Mouse (Mus musculus) erythroblast, embryonic 14.5 days (primary cell): ENCODE data around the gene Mta1. TPM values are rescaled to one million over a fixed set of nuclear protein-coding genes. Genes with fewer than 3 reads are reported as not detected.
A peak's percentile ranks its signal among the peaks of the same experiment; 100 is the strongest.

Source experiments
- H3K27me3 ChIP-seq: 2 replicates; pipeline ENCODE4 v1.6.1; 2012; ENCODE audit warnings: inconsistent platforms; ENCODE audit not compliant: control insufficient read depth
- H3K36me3 ChIP-seq: 2 replicates; pipeline ENCODE4 v1.6.1; 2012; ENCODE audit warnings: mild to moderate bottlenecking, inconsistent platforms; ENCODE audit not compliant: control insufficient read depth
- H3K4me1 ChIP-seq: 2 replicates; pipeline ENCODE4 v1.6.1; 2012; ENCODE audit warnings: inconsistent platforms; ENCODE audit not compliant: control insufficient read depth
- H3K4me3 ChIP-seq: replicated peaks from 2 replicates; pipeline ENCODE3; 2012; ENCODE audit warnings: moderate library complexity, mild to moderate bottlenecking, inconsistent platforms
- H3K9me3 ChIP-seq: 2 replicates; pipeline ENCODE4 v1.6.1; 2012; ENCODE audit warnings: low read length, inconsistent platforms, mixed read lengths; ENCODE audit not compliant: control insufficient read depth
- GATA1 ChIP-seq: IDR thresholded peaks from 2 replicates; pipeline ENCODE4 v1.6.1; 2012; ENCODE audit warnings: low read length, inconsistent platforms, mixed read lengths
- TAL1 ChIP-seq: IDR thresholded peaks from 3 replicates; pipeline ENCODE4 v1.6.1; 2012; ENCODE audit warnings: low read length, inconsistent platforms, mixed read lengths
- polyA plus RNA-seq: library from polyadenylated mRNA; stranded (reverse); fragments of >175 nt; gene quantifications from 2 replicates; pipeline ENCODE4 v1.2.3, GENCODE M21; 2012

Mta1 gene
- polyA plus RNA-seq, 1 experiment, result 18.5 TPM

DNA sequence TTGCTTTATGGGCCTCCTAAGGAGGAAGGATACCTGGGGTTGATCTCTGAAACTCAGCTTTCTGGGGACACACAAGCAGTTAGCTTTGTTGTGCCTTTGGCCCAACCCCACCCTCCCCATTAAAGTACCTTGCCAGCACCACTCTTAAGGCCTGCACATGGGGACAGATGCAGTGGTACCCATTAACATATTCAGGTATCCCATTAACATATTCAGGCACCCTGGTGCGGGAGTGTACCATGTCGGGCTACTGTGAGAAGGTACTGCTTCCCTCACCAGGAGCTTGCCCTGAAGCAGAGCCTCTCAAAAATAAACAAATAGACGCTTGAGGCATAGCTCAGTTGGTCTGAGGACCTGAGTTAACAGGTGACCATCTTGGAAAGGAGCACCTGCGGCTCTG is 10.1 kb upstream of the Mta1 start:
- Histone ChIP-seq H3K4me1 (no peaks in the 10 kb centered on the region), H3K9me3 (no peaks in the 10 kb centered on the region), H3K36me3 (no peaks in the 10 kb centered on the region), H3K27me3 (peaks cover 23% of the 10 kb centered on the region), H3K4me3 (no peak overlapping the region)
- no peak for TF ChIP-seq TAL1
- no peak for TF ChIP-seq GATA1

GRCm38 (mm10) chr12:113089107-113089506 is 9.0 kb upstream of the Mta1 start:
- Histone ChIP-seq H3K36me3 (no peaks in the 10 kb centered on the region), H3K9me3 (no peaks in the 10 kb centered on the region)

DNA sequence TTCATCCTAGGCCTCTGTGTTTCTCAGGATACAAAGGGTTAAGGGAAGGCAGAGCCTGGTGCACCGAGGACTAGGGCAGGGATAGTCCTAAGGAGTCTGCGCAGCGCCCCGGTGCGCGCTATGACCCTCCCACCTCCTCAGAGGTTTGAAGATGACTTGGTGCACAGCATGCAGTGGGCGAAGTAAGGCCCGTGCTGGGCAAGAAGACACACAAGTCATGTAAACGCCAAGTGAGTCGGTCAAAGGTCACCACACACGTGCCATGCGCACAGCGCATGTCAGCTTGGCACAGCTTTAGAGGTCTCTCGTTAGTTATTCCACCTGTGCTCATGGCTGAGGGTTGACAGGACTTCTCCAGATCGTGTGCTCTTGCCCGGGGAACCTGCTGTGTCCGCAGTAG is 8.0 kb upstream of the Mta1 start:
- no peaks in the 10 kb centered on the region; the same call in 1 of the 2 replicates for H3K4me1 ChIP-seq
- no peak for TF ChIP-seq GATA1
- no peak for TF ChIP-seq TAL1
- H3K9me3 ChIP-seq, result no peaks in the 10 kb centered on the region
- no peaks in the 10 kb centered on the region for H3K36me3 ChIP-seq
- H3K4me3 ChIP-seq, result no peak overlapping the region
- H3K27me3 ChIP-seq, result peaks cover 16% of the 10 kb centered on the region

More at GRCm38 (mm10) chr12:113089107-113089506, 9.0 kb upstream of the Mta1 start:
- Histone ChIP-seq H3K4me1 (no peaks in the 10 kb centered on the region), H3K27me3 (peaks cover 15% of the 10 kb centered on the region), H3K4me3 (no peak overlapping the region)
- TF ChIP-seq GATA1 (no peak), TAL1 (no peak)

GRCm38 (mm10) chr12:113097040-113097439 is 1.0 kb upstream of the Mta1 start:
- H3K9me3 ChIP-seq, result no peaks in the 10 kb centered on the region
- H3K36me3 ChIP-seq, result peaks cover 21% of the 10 kb centered on the region
- H3K27me3 ChIP-seq, result peaks cover 11% of the 10 kb centered on the region
- TF ChIP-seq TAL1, result no peak
- no peak for TF ChIP-seq GATA1
- H3K4me3 ChIP-seq, result no peak overlapping the region
- H3K4me1 ChIP-seq, result peaks cover 41% of the 10 kb centered on the region

DNA sequence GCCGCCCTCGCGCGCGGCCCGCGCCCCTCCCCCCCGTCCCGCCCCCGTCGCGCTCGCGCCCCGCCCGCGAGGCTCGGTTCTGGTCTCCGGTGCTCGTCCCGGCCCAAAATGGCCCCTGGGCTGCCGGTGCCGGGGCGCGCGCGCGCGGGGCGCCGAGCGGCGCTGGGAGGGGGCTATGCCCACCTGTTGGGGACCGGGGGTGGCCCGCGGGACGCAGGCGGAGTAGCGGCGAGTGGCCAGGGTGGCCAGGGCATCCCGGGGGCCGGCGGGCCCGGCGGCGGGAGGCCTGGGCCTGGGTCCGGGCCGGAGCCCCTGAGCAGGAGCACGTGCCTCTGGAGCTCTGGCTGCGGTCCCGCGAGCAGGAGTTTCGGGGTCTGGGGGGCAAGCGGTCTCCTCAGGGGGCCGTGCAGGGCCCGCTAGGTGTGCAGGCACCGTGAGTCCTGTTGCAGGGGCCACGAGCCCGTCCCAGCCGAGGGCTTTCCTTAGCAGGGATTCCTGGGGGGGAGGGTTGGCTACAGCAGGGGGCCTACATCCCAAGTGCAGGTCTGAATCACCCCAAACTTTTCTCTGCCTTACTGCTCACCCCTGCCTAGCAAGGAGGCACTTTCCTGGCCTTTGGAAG is 563 bp downstream of the Mta1 start:
- peaks cover 56% of the 10 kb centered on the region for H3K4me1 ChIP-seq
- peak overlapping the region; percentile 86 for H3K4me3 ChIP-seq
- peaks cover 11% of the 10 kb centered on the region for H3K27me3 ChIP-seq
- TF ChIP-seq GATA1, result no peak
- TF ChIP-seq TAL1, result no peak
- H3K36me3 ChIP-seq, result peaks cover 32% of the 10 kb centered on the region
- no peaks in the 10 kb centered on the region for H3K9me3 ChIP-seq

DNA sequence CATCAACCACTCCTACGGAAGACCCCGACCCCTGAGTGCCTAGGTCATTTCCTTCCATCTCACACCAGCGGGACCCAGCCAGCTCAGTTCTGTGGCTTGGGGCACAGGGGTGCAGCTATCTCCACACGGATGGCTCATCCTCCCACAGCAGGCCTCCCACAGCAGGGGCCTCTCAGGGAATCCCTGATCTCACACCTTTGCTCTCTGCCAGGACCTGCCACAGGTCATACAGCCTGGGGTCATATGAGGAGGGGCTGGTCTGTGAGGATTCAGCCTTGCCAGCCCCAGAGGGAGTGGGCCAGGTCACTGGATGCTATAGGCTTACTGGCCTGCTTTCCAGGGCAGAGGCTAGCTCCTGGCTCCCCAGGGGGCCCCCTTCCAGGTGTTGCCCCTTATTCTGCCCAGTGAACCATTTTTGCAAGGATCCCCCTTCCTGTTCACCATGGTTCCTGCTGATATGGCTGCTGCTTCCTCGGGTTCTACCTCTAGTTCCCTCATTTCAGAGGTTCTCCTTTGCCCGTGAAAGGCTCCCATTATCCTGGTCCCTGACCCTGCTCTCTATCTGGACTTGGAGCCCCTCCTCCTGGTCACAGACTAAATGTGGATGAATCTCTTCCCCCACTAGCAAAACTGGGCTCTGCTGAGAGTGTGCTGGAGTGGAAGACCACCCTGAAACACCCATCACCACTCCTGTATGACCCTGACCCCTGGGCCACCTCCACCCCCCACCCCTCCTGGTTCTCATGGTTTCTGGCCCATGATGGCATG is 1.6 kb downstream of the Mta1 start:
- Histone ChIP-seq H3K4me1 (peaks cover 66% of the 10 kb centered on the region), H3K36me3 (peaks cover 41% of the 10 kb centered on the region), H3K9me3 (no peaks in the 10 kb centered on the region), H3K27me3 (peaks cover 11% of the 10 kb centered on the region), H3K4me3 (peak overlapping the region; percentile 86)
- TF ChIP-seq GATA1 (no peak), TAL1 (no peak)

DNA sequence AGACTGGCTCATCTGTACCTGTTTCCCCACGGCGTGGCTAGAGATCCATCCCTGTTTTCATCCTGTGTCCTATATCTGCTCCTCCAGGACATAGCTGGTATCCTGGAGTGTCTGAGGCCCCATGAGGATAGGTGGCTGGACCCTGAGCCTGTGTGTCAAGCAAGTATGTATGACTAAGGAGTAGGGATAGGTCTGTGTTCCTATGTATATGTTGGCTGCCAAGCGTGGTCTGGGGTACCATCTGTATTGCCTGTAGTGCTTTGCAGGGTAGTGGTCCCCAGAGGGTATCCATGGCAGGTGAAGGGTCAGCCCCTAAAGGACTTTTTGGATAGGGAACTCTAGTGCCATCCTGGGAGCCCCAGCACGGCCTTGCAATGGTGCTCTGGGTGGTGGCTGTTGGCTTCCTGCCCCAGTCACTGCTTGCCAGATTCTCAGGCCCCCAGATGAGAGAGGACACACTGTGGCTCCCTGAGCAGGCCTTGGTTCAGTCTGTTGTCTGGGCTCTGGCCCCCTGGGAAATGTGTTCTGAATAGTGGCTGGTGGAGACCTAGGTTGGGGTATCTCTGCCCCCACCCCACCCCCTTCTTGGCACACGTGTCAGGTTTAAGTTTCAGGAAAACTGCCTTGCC is 2.5 kb downstream of the Mta1 start:
- H3K27me3 ChIP-seq, result peaks cover 6% of the 10 kb centered on the region
- peaks cover 74% of the 10 kb centered on the region for H3K4me1 ChIP-seq
- TF ChIP-seq TAL1 (no peak), GATA1 (no peak)
- H3K9me3 ChIP-seq, result no peaks in the 10 kb centered on the region; the same call in 1 of the 2 replicates
- H3K4me3 ChIP-seq, result no peak overlapping the region
- H3K36me3 ChIP-seq, result peaks cover 45% of the 10 kb centered on the region

DNA sequence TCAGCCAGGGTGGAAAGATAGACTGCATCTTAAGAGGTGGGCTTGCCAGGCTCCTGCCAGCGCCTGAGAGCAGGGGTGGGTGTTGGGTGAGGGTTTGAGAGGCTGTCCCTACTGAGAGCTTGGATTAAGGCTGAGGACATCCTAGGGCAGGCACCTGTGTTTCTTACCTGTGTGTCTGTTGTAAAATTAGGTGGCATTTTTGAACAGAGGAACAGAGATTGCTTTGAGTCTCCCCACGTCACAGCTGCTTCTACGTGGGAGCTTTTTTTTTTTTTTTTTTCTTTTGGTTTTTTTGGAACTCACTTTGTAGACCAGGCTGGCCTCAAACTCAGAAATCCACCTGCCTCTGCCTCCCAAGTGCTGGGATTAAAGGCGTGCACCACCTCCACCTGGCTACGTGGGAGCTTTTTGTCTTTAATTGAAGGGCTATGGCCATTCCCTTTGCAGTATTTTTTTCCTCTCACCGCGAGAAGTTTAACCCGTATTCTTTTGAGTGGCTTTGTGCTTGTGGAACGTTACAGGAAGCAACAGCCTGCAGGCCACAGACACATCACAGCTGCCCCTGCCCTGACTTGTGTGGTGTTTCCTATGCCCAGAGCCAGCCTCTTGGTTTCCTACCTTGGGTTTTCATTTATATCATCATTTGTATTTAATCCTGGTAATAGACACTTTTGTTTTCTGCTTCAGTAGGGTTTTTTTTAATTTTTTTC is 3.3 kb downstream of the Mta1 start:
- TF ChIP-seq TAL1, result no peak
- TF ChIP-seq GATA1, result no peak
- Histone ChIP-seq H3K4me1 (peaks cover 83% of the 10 kb centered on the region), H3K36me3 (peaks cover 53% of the 10 kb centered on the region), H3K27me3 (peaks cover 6% of the 10 kb centered on the region), H3K9me3 (peaks cover 3% of the 10 kb centered on the region; the same call in 1 of the 2 replicates), H3K4me3 (no peak overlapping the region)

DNA sequence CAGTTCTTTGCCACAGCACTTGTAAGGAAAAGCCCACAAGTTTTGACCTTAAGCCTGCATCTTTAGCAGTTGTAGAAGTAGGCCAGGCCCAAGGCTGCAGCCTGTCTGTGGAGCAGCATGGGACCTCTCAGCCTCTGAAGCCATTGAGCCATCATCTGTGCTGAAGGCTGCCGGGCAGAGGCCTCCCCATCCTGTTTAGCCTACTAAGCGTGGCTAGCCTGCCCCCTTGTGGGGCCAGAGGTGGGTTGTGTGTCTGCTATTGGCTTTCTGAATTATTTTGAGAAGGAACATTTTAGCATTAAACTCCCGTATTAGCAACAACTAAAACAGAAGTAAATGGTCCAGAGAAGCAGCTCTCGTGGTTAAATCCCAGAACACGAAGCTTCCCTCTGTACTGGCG is 4.4 kb downstream of the Mta1 start:
- Histone ChIP-seq H3K9me3 (peaks cover 3% of the 10 kb centered on the region; the same call in 1 of the 2 replicates), H3K27me3 (peaks cover 3% of the 10 kb centered on the region; the same call in 1 of the 2 replicates), H3K36me3 (peaks cover 59% of the 10 kb centered on the region), H3K4me1 (peaks cover 88% of the 10 kb centered on the region), H3K4me3 (no peak overlapping the region)
- no peak for TF ChIP-seq GATA1
- TF ChIP-seq TAL1, result no peak
